Mouse (Mus musculus) kidney, embryonic 16.5 days (tissue): ENCODE results near the gene Arl15. TPM values are rescaled to one million over a fixed set of nuclear protein-coding genes. Genes with fewer than 3 reads are reported as not detected.

ENCODE experiments used
- ATAC-seq: fragments of 200-750 bp; cut with Nextera tagmentation; 2 replicates; pipeline ENCODE4 v1.8.0; 2017; ENCODE audit warnings: moderate TSS enrichment; ENCODE audit not compliant: low FRiP score, low TSS enrichment
- H3K27ac ChIP-seq: fragments of 300-500 bp; sonication (generic); 2 replicates; pipeline ENCODE4 v1.5.1; 2014; ENCODE audit warnings: low read length
- H3K27me3 ChIP-seq: fragments of 300-500 bp; sonication (generic); 2 replicates; pipeline ENCODE4 v1.6.1; 2014; ENCODE audit warnings: low read length, control low read depth, mixed read lengths; ENCODE audit not compliant: insufficient read depth
- H3K36me3 ChIP-seq: fragments of 300-500 bp; sonication (generic); 2 replicates; pipeline ENCODE4 v1.6.1; 2014; ENCODE audit warnings: low read length, control low read depth, mixed read lengths; ENCODE audit not compliant: insufficient read depth
- H3K4me1 ChIP-seq: fragments of 300-500 bp; sonication (generic); 2 replicates; pipeline ENCODE4 v1.6.1; 2014; ENCODE audit warnings: low read length, control low read depth, mixed read lengths; ENCODE audit not compliant: insufficient read depth
- H3K4me2 ChIP-seq: fragments of 300-500 bp; sonication (generic); replicated peaks from 2 replicates; pipeline ENCODE4 v1.6.1; 2014; ENCODE audit warnings: low read depth, low read length
- H3K4me3 ChIP-seq: fragments of 300-500 bp; sonication (generic); 2 replicates; pipeline ENCODE4 v1.5.1; 2014; ENCODE audit warnings: mild to moderate bottlenecking, low read length
- H3K9ac ChIP-seq: fragments of 300-500 bp; sonication (generic); replicated peaks from 2 replicates; pipeline ENCODE4 v1.6.1; 2014; ENCODE audit warnings: low read length
- H3K9me3 ChIP-seq: fragments of 300-500 bp; sonication (generic); 2 replicates; pipeline ENCODE4 v1.6.1; 2016; ENCODE audit warnings: low read length, control low read depth
- WGBS: fragments of 180-500 bp; shearing (Covaris S2); extraction: QIAGEN DNeasy Blood & Tissue Kit; methylation state at CpG from one replicate; pipeline ENCODE4 v1.1.7; 2014; 5-methylcytosine and 5-hydroxymethylcytosine counted together
- polyA plus RNA-seq: library from polyadenylated mRNA; unstranded; fragments of >200 nt; fragmentation: Nextera tagmentation; extraction: Ambion mirVana; gene quantifications from 2 replicates; pipeline ENCODE4 v1.2.1, GENCODE M21; 2015

The Arl15 gene
- polyA plus RNA-seq, 1 experiment from 2014 or later = 12.5 TPM

DNA sequence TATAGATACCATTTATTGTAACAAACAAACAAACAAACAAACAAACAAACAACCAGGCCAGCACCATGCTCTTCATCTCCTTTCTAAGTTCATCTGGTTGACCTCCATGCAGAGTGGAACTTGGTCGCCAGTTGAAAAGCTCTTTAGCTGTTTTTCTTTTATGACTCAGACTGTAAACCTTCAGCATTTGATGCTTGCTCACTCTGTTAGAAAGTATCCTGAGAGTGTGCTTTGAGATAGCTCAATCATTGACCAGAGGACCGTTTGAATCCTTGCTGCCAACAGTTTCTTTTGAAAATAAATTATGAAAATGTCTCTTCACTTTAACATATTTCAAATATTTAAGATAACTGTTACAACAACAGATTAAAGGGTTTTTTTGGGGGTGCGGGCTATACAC, 103.2 kb downstream of the Arl15 start:
- H3K9me3 ChIP-seq = no peaks in the 10 kb centered on the region; the same call in 1 of the 2 replicates
- WGBS = 64% methylated on average over 3 of the region's 3 CpGs
- H3K4me3 ChIP-seq = no peak overlapping the region
- no peak overlapping the region for H3K27ac ChIP-seq
- no peaks in the 10 kb centered on the region for H3K27me3 ChIP-seq
- no peak for ATAC-seq
- no peaks in the 10 kb centered on the region for H3K36me3 ChIP-seq
- H3K4me2 ChIP-seq = no peak overlapping the region
- no peak overlapping the region for H3K9ac ChIP-seq
- peaks cover 6% of the 10 kb centered on the region; the same call in 1 of the 2 replicates for H3K4me1 ChIP-seq

GRCm38 (mm10) chr13:113897951-113898350, 103.6 kb downstream of the Arl15 start:
- no peaks in the 10 kb centered on the region for H3K27me3 ChIP-seq
- H3K9me3 ChIP-seq = no peaks in the 10 kb centered on the region; the same call in 1 of the 2 replicates
- no peaks in the 10 kb centered on the region for H3K36me3 ChIP-seq
- H3K4me3 ChIP-seq = no peak overlapping the region
- WGBS = 80% methylated on average over 9 of the region's 9 CpGs
- no peak for ATAC-seq
- no peak overlapping the region for H3K9ac ChIP-seq
- H3K27ac ChIP-seq = no peak overlapping the region
- H3K4me1 ChIP-seq = 0 out of 2 replicates have a peak, but pooled peaks cover 3% of the 10 kb centered on the region
- H3K4me2 ChIP-seq = no peak overlapping the region

- no peaks in the 10 kb centered on the region; the same call in 1 of the 2 replicates for H3K9me3 ChIP-seq
- H3K9ac ChIP-seq = no peak overlapping the region
- no peaks in the 10 kb centered on the region for H3K27me3 ChIP-seq
- H3K4me1 ChIP-seq = no peaks in the 10 kb centered on the region
- H3K4me2 ChIP-seq = no peak overlapping the region
- H3K27ac ChIP-seq = no peak overlapping the region
- no peaks in the 10 kb centered on the region for H3K36me3 ChIP-seq
- 80% methylated on average over 11 of the region's 11 CpGs for WGBS
- H3K4me3 ChIP-seq = no peak overlapping the region
- ATAC-seq = no peak
Measured at GRCm38 (mm10) chr13:113901001-113901545, 106.8 kb downstream of the Arl15 start.

GRCm38 (mm10) chr13:113903255-113903654, 109.0 kb downstream of the Arl15 start:
- H3K36me3 ChIP-seq = no peaks in the 10 kb centered on the region
- WGBS = 79% methylated on average over 6 of the region's 6 CpGs
- no peak overlapping the region for H3K9ac ChIP-seq
- H3K9me3 ChIP-seq = no peaks in the 10 kb centered on the region; the same call in 1 of the 2 replicates
- no peaks in the 10 kb centered on the region for H3K4me1 ChIP-seq
- no peak for ATAC-seq
- no peaks in the 10 kb centered on the region for H3K27me3 ChIP-seq
- H3K4me2 ChIP-seq = no peak overlapping the region
- H3K27ac ChIP-seq = no peak overlapping the region
- no peak overlapping the region for H3K4me3 ChIP-seq

- Histone ChIP-seq H3K4me3 (no peak overlapping the region), H3K27ac (no peak overlapping the region), H3K36me3 (no peaks in the 10 kb centered on the region), H3K27me3 (no peaks in the 10 kb centered on the region), H3K9ac (no peak overlapping the region), H3K4me1 (no peaks in the 10 kb centered on the region), H3K9me3 (no peaks in the 10 kb centered on the region), H3K4me2 (no peak overlapping the region)
- 67% methylated on average over 11 of the region's 11 CpGs for WGBS
- no peak for ATAC-seq
Measured at GRCm38 (mm10) chr13:113911986-113912519, 117.7 kb downstream of the Arl15 start.

- no peak for ATAC-seq
- Histone ChIP-seq H3K4me3 (no peak overlapping the region), H3K36me3 (no peaks in the 10 kb centered on the region), H3K9me3 (no peaks in the 10 kb centered on the region), H3K27me3 (no peaks in the 10 kb centered on the region), H3K27ac (no peak overlapping the region), H3K4me1 (no peaks in the 10 kb centered on the region), H3K4me2 (no peak overlapping the region), H3K9ac (no peak overlapping the region)
- 64% methylated on average over 9 of the region's 9 CpGs for WGBS
Measured at GRCm38 (mm10) chr13:113914551-113914971, 120.3 kb downstream of the Arl15 start.

- Histone ChIP-seq H3K4me3 (no peak overlapping the region), H3K27me3 (no peaks in the 10 kb centered on the region), H3K9ac (no peak overlapping the region), H3K4me1 (no peaks in the 10 kb centered on the region), H3K4me2 (no peak overlapping the region), H3K27ac (no peak overlapping the region), H3K9me3 (no peaks in the 10 kb centered on the region), H3K36me3 (no peaks in the 10 kb centered on the region)
- ATAC-seq = peak; percentile 53; the same call in 1 of the 2 replicates
- 64% methylated on average over 14 of the region's 14 CpGs for WGBS
Measured at GRCm38 (mm10) chr13:113915700-113916099, 121.4 kb downstream of the Arl15 start.

GRCm38 (mm10) chr13:113916761-113917160, 122.5 kb downstream of the Arl15 start:
- 96% methylated on average over 5 of the region's 5 CpGs for WGBS
- ATAC-seq = no peak
- no peak overlapping the region for H3K4me3 ChIP-seq
- H3K27ac ChIP-seq = no peak overlapping the region
- no peaks in the 10 kb centered on the region for H3K9me3 ChIP-seq
- no peak overlapping the region for H3K9ac ChIP-seq
- H3K36me3 ChIP-seq = no peaks in the 10 kb centered on the region
- no peaks in the 10 kb centered on the region for H3K27me3 ChIP-seq
- H3K4me2 ChIP-seq = no peak overlapping the region
- H3K4me1 ChIP-seq = 0 out of 2 replicates have a peak, but pooled peaks cover 3% of the 10 kb centered on the region

- H3K4me1 ChIP-seq = 0 out of 2 replicates have a peak, but pooled peaks cover 3% of the 10 kb centered on the region
- no peak overlapping the region for H3K27ac ChIP-seq
- no peak for ATAC-seq
- H3K9me3 ChIP-seq = no peaks in the 10 kb centered on the region
- no peaks in the 10 kb centered on the region for H3K36me3 ChIP-seq
- H3K27me3 ChIP-seq = no peaks in the 10 kb centered on the region
- no peak overlapping the region for H3K4me3 ChIP-seq
- 90% methylated on average over 6 of the region's 6 CpGs for WGBS
- no peak overlapping the region for H3K9ac ChIP-seq
- no peak overlapping the region for H3K4me2 ChIP-seq
Measured at GRCm38 (mm10) chr13:113917376-113917775, 123.1 kb downstream of the Arl15 start.

DNA sequence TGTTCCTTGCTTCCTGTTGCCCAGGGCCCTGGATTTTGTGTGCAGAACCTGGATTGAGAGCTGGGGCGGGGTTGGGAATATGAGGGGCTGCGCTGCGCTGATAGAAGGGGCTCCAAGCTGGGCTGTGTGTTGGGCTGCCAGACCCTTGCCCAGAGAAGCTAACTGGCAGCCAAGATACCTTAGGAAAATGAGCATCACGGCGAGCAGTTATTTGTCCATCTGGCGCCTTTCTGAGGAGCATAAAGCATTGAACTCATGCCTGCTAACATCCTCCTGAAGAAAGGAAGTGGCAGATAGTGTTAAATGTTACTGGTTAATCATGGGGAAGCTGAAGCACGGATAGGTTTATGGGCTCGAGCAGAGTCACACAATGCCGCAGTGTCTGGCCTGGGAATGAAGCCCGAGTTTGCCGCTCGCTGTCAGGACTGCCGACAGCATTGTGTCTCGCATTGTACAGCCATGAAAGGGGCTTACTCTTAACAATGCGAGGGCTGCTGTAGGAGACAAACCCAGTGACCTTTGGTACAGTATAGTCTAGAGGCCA, 123.6 kb downstream of the Arl15 start:
- H3K27me3 ChIP-seq = no peaks in the 10 kb centered on the region
- no peak for ATAC-seq

More for the DNA sequence above, 123.6 kb downstream of the Arl15 start:
- H3K9me3 ChIP-seq = no peaks in the 10 kb centered on the region
- WGBS = 74% methylated on average over 15 of the region's 15 CpGs
- H3K27ac ChIP-seq = no peak overlapping the region
- 0 out of 2 replicates have a peak, but pooled peaks cover 3% of the 10 kb centered on the region for H3K4me1 ChIP-seq
- no peaks in the 10 kb centered on the region for H3K36me3 ChIP-seq
- no peak overlapping the region for H3K4me3 ChIP-seq
- no peak overlapping the region for H3K4me2 ChIP-seq
- H3K9ac ChIP-seq = no peak overlapping the region
